In the genomic region with DNA sequence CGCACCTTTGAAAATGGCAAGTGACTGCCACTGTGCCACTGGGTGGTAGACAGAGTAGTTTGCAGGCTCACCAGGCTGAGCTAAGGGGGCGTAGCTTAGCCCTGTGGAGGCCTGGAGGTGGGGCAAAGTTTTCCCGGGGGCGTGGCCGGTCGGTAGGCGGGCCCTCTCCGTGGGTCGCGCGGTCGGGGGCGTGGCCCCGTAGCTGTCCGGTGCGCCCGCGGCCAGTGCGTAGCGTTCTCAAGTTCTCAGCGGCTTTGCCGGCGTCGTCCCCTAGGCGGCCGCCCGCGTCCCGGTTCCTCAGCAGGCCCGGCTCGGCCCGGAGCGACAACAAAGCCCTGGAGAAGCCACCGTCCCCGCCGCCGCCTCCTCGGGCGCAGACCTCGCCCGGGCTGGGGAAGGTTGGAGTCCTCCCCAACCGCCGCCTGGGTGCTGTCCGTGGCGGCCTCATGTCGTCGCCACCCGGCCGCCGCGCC, we compare ENCODE assay signal across 8 mouse cellular contexts. TPM values are rescaled to one million over a fixed set of nuclear protein-coding genes. Genes with fewer than 3 reads are reported as not detected.
A peak's percentile ranks its signal among the peaks of the same experiment; 100 is the strongest.
DNase-seq lines count a peak whose midpoint lies in the region; ATAC-seq lines count a peak whose summit lies in the region.

Txnrd3 (plus strand) TSS at position 191 of the 473 bp plus-strand sequence.

- peak within 1 kb of the TSS; percentile 59 for H3K9ac ChIP-seq in forebrain, embryonic 11.5 days (ENCODE audit: low read length)
- H3K9ac ChIP-seq in heart, embryonic 16.5 days (ENCODE audit: low read length) = peak within 1 kb of the TSS; percentile 75
- peak within 1 kb of the TSS; percentile 33; the same call in 1 of the 2 replicates for H3K9ac ChIP-seq in liver, embryonic 15.5 days
- H3K9ac ChIP-seq in neural tube, embryonic 12.5 days = peak within 1 kb of the TSS; percentile 63

- ATAC-seq in forebrain, embryonic 11.5 days (replicated peaks; ENCODE audit: low FRiP score) = peak; percentile 92
- peak; percentile 93 for ATAC-seq in heart, embryonic 16.5 days (replicated peaks; ENCODE audit: extremely low read depth, insufficient read depth, low FRiP score)
- ATAC-seq in liver, embryonic 15.5 days (ENCODE audit: insufficient read depth) = peak; percentile 82
- ATAC-seq in neural tube, embryonic 12.5 days (ENCODE audit: low FRiP score, low read depth) = peak; percentile 92

- whole genome bisulfite sequencing in forebrain, embryonic 11.5 days = under 1% methylated on average over 51 of the region's 51 CpGs
- WGBS in heart, embryonic 16.5 days = under 1% methylated on average over 49 of the region's 51 CpGs
- WGBS in liver, embryonic 15.5 days (ENCODE audit: insufficient replicate concordance) = under 1% methylated on average over 51 of the region's 51 CpGs
- under 1% methylated on average over 51 of the region's 51 CpGs for WGBS in neural tube, embryonic 12.5 days

- 0 out of 2 replicates have a peak, but pooled peaks cover 3% of the 10 kb centered on the region for H3K4me1 ChIP-seq in forebrain, embryonic 11.5 days (replicated peaks; ENCODE audit: control insufficient read depth, insufficient read depth, low read length)
- peaks cover 6% of the 10 kb centered on the region; the same call in 1 of the 2 replicates for H3K4me1 ChIP-seq in heart, embryonic 16.5 days (ENCODE audit: control insufficient read depth, insufficient read depth, low read length)
- H3K4me1 ChIP-seq in liver, embryonic 15.5 days (replicated peaks) = peaks cover 20% of the 10 kb centered on the region
- 0 out of 2 replicates have a peak, but pooled peaks cover 3% of the 10 kb centered on the region for H3K4me1 ChIP-seq in neural tube, embryonic 12.5 days

- DNase-seq in CD8-positive naive resting alpha-beta T cell, adult 2 months (ENCODE audit: low read depth in 2 of 2, low spot score in 2 of 2) = peak; percentile 79 to 86
- DNase-seq in c-Kit-positive CD71-negative TER-119-negative erythroid progenitor cells, embryonic 14.5 days (ENCODE audit: low read depth) = peak; percentile 74
- peak; percentile 96 for DNase-seq in forebrain, embryonic 11.5 days (ENCODE audit: low spot score)
- DNase-seq in kidney, postnatal 36 days = peak; percentile 96 to 99
- DNase-seq in telencephalon, adult 2 months (ENCODE audit: low read depth, low spot score) = peak; percentile 60

- H3K36me3 ChIP-seq in forebrain, embryonic 11.5 days (ENCODE audit: control insufficient read depth, insufficient read depth, low read length) = no peaks in the 10 kb centered on the region
- H3K36me3 ChIP-seq in heart, embryonic 16.5 days (ENCODE audit: control insufficient read depth, insufficient read depth) = no peaks in the 10 kb centered on the region
- no peaks in the 10 kb centered on the region for H3K36me3 ChIP-seq in liver, embryonic 15.5 days (replicated peaks)
- no peaks in the 10 kb centered on the region for H3K36me3 ChIP-seq in neural tube, embryonic 12.5 days

- H3K27ac ChIP-seq in forebrain, embryonic 11.5 days (ENCODE audit: low read depth, low read length) = peak within 1 kb of the TSS; percentile 76
- H3K27ac ChIP-seq in heart, embryonic 16.5 days (ENCODE audit: low read length) = peak within 1 kb of the TSS; percentile 94
- peak within 1 kb of the TSS; percentile 72 for H3K27ac ChIP-seq in liver, embryonic 15.5 days (replicated peaks)
- peak within 1 kb of the TSS; percentile 76 for H3K27ac ChIP-seq in neural tube, embryonic 12.5 days

- peak within 1 kb of the TSS; percentile 86 for H3K4me2 ChIP-seq in forebrain, embryonic 11.5 days (ENCODE audit: low read depth, low read length, severe bottlenecking)
- peak within 1 kb of the TSS; percentile 90 for H3K4me2 ChIP-seq in heart, embryonic 16.5 days (ENCODE audit: low read depth, low read length)
- peak within 1 kb of the TSS; percentile 95 for H3K4me2 ChIP-seq in liver, embryonic 15.5 days
- peak within 1 kb of the TSS; percentile 86 for H3K4me2 ChIP-seq in neural tube, embryonic 12.5 days (replicated peaks)

- no peaks in the 10 kb centered on the region for H3K9me3 ChIP-seq in forebrain, embryonic 11.5 days (ENCODE audit: control insufficient read depth, low read length)
- no peaks in the 10 kb centered on the region for H3K9me3 ChIP-seq in heart, embryonic 16.5 days (replicated peaks; ENCODE audit: control insufficient read depth, low read length)
- no peaks in the 10 kb centered on the region for H3K9me3 ChIP-seq in liver, embryonic 15.5 days (replicated peaks)
- H3K9me3 ChIP-seq in neural tube, embryonic 12.5 days = no peaks in the 10 kb centered on the region

- no peaks in the 10 kb centered on the region for H3K27me3 ChIP-seq in forebrain, embryonic 11.5 days (ENCODE audit: control insufficient read depth, insufficient read depth, low read length)
- no peaks in the 10 kb centered on the region for H3K27me3 ChIP-seq in heart, embryonic 16.5 days (ENCODE audit: control insufficient read depth, insufficient read depth, low read length)
- no peaks in the 10 kb centered on the region for H3K27me3 ChIP-seq in liver, embryonic 15.5 days
- no peaks in the 10 kb centered on the region for H3K27me3 ChIP-seq in neural tube, embryonic 12.5 days (replicated peaks)

- peak within 1 kb of the TSS; percentile 63 for H3K4me3 ChIP-seq in forebrain, embryonic 11.5 days (ENCODE audit: low read depth, low read length)
- peak within 1 kb of the TSS; percentile 70 for H3K4me3 ChIP-seq in heart, embryonic 16.5 days (ENCODE audit: low read length)
- peak within 1 kb of the TSS; percentile 62 for H3K4me3 ChIP-seq in liver, embryonic 15.5 days (replicated peaks)
- peak within 1 kb of the TSS; percentile 68 for H3K4me3 ChIP-seq in neural tube, embryonic 12.5 days

RNA-seq across cellular contexts. Expression of gene Txnrd3, which starts in this region (rescaled TPM):
- 8.6 and 9.9 TPM in 2 replicates for polyA plus RNA-seq in forebrain, embryonic 11.5 days (2014; fragmentation: Nextera tagmentation; extraction: Ambion mirVana)
- 14.3 and 15.3 TPM in 2 replicates for polyA plus RNA-seq in heart, embryonic 16.5 days (2015; fragmentation: Nextera tagmentation; extraction: Ambion mirVana)
- polyA plus RNA-seq in liver, embryonic 15.5 days (2015; fragmentation: Nextera tagmentation; extraction: Ambion mirVana) = 2.6 and 2.8 TPM in 2 replicates
- polyA plus RNA-seq in neural tube, embryonic 12.5 days (2016; fragmentation: Nextera tagmentation; extraction: Ambion mirVana) = 10.9 and 11.6 TPM in 2 replicates

Comparison
In these comparisons a context has a peak if more than half of its experiments do, and no peak if none do; other contexts are left out.
1. Peak in every context shown above with its lines: DNase-seq, ATAC-seq, H3K4me3 ChIP-seq and H3K27ac ChIP-seq.